Mouse (Mus musculus) forelimb bud, embryonic 11.5 days (tissue): ENCODE results near the gene Kctd20.

ENCODE experiments used
- DNase-seq: peaks from one replicate; pipeline ENCODE4 v3.0.0-alpha.2; 2012; ENCODE audit warnings: low read depth, low spot score

Kctd20 gene

DNA sequence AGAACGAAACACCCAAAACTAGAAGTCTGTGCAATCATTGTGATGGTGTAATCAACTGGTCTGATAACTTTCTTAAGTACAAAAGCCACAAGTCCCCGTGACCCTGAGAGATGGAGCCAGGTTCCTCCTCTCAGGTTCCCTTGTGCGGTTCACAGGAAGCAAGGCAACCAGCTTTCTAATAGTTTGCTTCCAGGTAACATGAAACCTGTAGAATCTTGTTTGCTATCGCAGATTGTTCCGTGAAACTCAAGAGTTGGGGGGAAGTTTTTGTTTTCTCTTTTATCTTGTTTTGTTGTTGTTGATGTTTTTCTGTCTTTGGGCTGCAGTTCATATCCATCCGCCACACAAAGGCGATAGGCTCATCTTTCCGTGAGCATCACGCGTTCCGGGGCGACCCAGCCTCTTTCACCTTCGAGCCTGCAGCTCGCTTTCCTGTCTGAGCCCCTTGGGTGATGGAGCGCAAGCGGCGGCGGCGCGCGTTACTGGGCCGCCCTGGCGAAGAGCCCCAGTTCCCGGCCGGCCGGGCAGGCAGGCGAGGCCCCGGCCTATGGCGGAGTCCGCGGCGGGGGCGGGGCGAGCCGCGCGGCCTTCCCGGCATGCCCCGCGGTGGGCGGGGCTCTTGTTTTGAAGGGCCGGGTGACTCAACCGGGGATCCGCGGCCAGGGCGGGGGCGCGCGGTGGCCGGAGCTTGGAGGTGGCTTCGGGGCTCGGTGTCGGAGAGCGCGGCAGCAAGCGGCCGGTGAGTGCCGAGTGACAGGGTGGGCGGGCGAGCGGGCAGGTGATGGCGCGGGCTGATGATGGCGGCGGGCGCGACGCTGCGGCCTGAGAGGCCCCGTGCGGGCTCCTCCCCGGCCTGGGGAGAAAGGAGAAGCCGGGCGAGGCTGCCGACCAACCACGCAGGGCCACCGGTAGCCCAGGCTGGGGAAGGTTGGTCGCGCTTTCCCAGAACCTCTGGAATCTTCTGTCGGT is at the start of gene Kctd20:
Kctd20 (plus strand) TSS at position 120 of the 969 bp plus-strand sequence.
- DNase-seq, result peak; percentile 85

DNA sequence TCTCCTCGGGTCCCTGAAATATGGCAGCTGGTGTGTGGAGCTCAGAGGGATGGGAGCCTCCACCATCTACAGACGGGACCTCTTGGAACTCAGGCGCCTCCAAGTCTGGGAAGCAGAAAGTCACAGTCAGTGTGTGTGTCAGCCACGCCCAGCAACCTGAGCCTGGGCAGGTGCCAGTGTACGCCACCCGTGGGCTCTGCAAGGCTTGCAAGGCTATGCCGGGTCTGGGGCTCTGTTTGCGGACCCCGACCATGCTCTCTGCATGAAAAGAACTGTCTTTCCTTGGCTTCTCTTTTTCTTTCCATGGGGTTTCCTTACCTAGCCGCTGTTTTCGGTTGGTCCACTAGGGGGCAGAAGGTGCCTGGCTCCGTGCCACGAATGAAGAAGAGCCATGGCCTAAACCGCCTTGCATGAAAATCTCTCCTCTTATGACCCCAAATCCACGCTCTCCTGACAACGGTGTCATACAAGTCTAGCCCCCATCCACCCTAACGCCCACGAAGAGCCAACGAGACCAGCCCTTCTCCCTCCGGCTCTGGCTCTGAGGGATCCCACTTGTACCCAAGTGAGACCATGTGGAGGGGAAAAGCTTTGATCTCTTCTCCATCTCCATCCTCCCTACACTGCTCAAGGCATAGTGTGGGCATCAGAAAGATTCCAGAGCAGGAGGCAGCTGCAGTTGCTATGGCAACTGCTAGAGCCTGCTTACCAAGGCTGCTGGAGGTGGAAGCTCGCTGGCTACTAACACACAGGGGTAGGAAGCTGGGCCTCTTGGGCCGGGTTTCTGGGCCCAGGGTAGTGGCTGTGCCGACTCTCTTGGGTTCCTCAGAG is 47.0 kb upstream of the Kctd20 start:
- DNase-seq, result peak; percentile 53

DNA sequence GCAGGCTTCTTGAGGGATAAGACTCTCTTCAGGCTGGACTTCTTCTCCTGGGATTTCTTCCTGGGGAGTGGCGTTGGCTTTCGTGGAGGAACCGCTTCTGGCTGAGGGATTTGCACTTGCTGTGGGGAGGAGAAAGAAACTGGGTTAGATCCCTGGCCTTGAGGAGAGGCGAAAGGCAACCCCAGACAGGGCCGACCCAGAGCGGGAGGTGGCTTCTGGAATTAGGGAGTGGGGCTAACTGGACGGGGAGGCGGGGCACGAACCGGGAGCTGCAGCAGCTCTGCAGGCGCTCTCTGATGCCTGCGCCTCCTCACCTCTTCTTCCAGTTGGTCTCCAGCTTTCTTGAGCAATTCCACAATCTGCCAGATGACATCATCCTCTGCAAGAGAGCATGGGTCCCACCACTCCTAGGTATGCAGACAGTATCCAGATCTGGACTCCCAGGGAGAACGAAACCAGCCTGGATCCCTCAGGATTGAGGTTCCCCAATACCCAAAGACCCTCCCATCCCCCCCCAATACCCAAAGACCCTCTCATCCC is 46.3 kb upstream of the Kctd20 start:
- no peak for DNase-seq

DNA sequence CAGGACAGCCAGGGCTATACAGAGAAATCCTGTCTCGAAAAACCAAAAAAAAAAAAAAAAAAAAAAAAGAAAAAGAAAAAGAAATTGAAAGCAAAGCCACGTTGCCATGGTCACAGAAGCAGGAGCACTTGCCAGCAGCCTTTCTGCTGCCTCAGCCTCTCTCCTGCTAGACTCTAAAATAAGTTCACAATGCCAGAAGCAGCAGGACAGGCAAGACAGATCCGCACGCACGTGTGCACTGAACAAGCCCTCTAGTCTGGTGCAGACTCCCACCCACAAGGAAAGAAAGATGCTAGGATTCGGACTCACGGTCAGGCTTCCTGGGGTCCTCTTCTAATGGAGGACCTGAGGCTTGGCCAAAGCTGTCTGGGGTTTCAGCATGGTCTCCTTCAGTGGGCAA is 43.8 kb upstream of the Kctd20 start:
- DNase-seq, result no peak

DNA sequence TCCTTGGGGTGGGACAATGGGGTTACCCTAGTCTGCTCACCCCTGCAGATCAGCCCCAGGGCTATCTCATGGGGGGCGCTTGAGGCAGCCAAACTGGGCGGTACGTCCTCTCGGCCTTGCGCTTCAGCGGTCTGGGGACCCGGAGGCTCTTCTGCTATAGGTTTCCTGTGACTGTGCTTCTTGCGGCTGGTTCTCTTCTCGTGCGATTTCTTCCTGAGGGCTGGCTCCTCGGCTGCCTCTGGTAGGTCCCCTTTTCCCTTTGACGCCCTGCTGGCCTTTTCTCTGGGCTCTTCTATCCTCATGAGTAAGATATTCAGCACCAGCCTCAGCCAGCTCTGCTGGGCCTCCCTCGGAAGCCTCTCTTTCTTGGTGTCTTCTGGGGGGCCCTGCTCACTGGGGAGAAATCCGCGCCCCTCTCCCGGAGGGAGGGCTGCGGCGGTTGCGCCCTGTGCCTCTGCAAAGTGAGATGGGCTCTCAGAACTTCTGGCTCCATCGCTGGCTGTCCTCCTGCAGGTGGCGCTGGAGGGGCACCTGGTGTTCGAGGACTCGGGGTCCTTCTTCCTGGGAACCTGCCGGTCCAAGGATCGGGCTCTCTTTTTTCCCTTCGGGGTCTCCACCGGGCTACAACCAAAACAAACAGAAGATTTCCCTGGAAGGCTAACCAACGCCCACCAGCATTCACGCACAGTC is 42.4 kb upstream of the Kctd20 start:
- peak; percentile 49 for DNase-seq

DNA sequence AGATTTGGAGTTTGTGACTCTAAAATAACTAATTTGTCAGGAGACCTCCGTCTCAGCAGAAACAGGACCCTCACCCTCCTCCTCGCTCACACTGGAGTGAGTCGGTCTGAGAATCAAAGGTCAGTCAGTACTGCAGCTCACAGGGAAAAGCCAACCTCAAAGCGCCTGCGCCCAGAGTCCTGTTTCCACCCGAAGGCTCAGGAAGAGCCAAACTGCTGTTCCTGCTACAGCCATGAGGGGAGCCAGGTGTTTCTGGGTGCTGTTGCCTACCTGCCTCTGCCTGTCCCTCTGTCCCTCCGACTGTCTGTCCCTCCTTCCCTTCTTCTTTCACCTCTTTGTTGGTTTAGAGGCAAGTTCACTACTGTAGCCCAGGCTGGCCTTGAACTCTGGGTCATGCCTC is 41.6 kb upstream of the Kctd20 start:
- DNase-seq, result no peak

DNA sequence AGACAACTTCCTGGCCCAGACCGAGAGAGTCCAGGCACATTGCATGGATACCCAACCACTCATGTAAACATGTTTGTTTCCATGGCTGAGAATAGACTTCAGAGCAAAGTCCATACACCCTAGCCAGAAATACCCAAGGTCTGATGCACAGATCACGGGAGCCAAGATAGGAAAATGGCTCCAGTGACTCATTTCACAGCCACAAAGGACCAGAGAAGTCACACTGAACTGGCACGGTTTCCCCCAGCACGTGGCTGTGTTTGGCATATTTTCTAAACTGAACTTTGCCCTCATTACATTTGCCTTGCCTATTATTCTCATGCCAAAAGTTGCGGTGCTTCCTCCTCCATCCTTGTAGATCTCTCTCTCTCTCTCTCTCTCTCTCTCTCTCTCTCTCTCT is 38.5 kb upstream of the Kctd20 start:
- DNase-seq, result no peak

DNA sequence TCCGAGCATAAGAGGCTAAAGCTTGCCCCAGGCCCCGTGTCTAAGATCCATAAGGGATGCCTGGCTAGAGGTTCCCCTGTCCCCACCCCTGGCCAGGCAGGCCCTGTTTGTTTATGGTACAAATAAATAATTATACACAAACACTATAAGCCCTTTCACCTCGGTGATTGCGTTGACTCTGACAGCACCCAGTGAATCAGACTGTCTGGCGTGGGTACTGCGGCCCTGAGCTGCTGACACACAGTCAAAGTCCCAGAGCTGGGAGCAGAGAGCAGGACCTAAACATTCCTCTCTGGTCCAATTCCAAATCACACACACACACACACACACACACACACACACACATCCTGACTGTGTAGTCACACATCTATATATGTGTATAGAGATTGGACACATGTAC is 37.8 kb upstream of the Kctd20 start:
- no peak for DNase-seq

DNA sequence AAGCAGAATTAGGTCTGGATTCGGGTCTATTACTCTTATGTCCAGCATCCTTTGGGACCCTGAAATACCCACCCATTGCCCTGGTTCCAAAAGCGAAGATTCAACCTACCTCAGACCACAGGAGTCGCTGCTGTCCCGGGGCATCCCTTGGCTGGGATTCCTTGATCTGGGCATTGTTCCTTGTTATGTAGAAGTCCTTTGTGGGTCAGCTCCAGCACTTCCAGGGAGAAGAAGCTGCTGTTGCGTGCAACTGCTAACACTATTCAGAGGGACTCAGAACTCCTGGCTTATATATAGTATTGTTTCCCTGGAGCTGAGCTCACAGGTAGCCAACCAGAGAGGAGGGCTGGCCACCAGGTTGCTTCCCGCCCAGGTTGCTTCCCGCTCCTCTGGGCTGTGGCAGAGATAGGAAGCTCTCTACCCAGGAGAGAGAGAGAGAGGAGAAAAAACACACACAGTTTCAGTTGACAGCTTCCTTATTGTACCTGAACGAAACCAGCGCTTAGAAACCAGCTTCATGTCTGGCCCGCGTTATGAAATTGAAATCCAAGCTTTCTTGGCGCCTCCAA is 36.6 kb upstream of the Kctd20 start, which contains the start of gene 4930539E08Rik:
4930539E08Rik (minus strand) TSS at position 265 of the 569 bp plus-strand sequence.
- DNase-seq, result no peak

DNA sequence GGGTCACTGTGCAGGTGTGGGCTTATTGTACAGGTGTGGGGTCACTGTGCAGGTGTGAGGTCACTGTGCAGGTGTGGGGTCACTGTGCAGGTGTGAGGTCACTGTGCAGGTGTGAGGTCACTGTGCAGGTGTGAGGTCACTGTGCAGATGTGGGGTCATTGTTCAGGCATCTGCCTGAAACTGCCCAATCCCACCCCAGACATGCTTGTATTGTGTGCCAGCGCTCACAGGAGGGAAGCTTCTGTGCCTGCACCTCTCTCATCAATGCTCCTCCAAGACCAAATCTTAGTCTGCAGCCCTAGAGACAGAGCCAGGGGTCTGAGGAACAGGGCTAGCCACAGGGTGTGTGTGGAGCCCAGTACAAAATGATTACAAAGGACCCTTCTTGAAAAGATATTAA is 35.2 kb upstream of the Kctd20 start:
- DNase-seq, result no peak

DNA sequence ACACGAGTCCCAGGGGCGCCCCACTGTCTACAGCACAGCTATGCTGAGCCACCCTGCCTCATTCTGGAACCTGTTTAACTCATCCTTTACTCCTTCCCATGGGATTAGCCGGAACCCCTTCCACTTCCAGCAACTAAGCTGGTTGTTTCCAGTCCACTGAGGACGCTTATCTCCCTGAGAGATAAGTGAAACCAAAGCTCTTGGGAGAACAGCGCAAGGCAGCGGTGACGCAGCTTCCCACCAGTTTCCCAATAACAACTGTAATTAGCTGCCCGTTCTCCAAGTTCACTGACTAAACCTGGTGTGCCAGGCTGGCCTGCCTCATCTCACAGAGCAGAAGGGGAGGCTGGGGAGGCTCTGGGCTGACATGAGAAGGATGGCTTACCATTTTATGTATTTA is 30.7 kb upstream of the Kctd20 start:
- DNase-seq, result no peak

DNA sequence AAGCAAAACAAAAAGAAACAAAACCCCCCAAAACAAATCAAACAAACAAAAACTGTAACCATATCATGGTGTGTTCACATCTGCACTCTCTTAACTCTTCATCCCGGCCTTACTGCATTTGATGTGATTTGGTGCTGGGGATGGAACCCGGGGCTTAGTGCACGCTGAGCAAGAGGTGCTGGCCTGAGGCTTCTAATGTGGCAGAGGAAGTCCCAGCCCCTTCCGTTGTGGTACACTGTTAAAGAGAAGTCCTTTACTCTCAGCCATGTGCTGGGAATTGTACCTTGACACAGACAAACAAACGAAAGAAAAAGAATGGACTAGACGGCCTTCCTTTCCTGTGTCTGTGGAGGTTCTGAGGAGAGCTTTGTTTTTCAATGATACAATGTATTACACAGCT is 29.7 kb upstream of the Kctd20 start:
- DNase-seq, result no peak

DNA sequence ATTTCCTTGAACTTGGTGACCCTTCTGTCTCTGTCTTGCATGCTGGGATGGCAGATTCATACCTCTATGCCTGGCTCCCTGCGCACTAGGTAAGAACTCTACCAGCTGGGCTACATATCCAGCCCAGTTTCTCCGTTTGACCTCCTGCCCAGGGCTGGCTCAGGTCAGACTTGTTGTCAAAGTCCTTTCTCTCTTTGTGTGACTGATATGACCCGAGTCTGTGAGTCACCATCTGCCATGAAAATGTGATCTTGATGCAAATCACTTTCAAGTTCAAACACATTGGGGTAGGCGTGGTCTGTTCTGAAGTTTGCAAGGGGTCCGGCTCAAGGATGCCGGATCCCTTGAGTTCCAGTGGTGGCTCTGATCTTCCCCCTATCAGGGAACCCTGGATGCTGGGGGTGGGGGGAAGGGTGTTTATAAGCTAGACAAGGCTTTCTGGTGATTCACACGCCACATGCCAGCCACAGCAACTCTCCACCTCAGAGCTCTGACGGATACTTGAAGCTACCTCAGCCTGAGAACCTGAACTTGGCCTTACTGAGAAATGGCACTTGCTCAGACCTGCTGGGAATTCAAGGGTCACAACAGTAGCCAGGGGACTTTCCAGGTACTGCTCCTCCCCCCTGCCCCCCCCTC is 26.7 kb upstream of the Kctd20 start:
- no peak for DNase-seq

DNA sequence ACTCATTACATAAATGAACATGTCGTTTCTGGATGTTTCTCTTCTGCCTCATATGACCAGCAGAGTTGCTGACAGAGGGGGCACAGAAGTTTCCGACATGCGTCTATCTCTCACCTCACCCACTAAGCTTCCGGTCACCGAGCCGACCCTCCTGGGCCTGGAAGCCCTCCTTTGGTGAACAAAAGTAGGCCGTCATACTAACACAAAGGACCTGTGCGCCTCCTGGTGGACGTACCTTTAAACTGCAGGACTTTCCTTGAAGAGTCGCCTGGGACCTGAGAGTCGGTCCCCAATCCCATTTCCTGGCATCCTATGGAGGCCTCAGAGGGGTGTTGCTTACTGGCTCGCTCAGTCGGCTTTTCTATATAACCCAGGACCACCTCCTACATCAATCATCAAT is 25.4 kb upstream of the Kctd20 start:
- peak; percentile 83 for DNase-seq

DNA sequence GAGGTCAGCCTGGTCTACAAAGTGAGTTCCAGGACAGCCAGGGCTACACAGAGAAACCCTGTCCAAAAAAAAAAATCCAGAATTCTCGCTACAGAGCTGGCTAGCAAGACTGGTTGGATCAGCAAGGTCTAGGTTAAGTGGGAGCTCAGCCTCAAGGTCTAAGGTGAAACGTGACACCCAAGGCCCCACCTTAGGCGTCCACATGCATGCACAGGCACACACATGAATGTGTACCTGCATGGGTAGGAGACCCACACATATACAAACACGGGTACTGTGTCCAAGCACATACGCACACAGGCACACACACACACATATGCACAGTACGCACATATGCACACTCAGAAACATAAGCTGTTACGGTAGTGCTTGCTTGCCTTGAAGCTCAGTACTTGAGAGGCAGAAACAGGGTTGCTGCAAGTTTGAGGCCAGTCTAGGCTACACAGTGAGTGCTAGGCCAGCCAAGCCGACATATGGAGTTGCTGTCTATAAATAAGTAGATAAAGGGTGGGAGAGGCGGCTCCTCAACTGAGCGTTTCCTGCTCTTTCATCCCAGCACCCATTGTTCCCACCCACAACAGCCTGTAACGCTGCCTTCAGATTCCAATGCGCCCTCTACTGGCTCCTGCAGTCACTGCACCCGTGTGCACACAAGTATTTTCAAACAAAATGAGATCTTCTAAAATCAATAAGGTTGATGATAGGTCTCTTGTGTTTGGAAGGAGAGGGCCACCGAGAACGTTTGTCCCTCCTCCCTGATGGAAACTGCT is 24.7 kb upstream of the Kctd20 start:
- peak; percentile 53 for DNase-seq

DNA sequence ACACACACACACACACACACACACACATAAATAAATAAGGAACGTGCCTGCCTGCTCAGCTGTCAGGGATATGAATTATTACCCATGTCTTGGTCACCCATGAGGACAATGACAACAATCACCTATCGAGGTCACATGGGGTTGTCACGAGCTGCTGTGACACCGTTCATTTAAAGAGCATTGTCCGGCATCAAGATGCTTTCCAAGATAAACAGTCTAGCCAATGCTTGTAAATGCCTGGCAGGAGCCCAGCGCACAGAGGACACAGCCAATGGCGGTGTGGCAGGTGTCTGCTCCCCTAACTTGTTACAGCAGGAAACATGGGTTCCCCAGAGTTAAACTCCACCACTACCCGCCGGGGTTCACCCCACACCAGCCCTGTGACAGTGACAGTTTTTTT is 23.7 kb upstream of the Kctd20 start:
- no peak for DNase-seq

DNA sequence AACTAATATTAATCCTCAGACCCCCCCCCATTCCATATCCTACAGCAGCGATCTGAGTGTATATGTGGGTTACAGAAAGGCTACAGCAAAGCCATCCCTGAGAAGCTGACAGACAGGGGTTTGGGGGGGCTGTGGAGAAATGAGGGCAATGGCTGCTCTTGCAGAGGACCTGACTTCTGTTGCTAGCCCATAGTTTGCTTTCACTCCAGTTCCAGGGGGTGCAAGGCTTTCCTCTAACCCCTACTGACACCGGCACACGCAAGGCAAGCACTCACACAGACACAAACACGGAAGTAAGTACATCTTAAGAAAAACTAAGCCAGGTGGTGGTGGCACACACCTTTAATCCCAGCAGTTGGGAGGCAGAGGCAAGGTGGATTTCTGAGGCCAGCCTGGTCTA is 22.4 kb upstream of the Kctd20 start:
- DNase-seq, result no peak

DNA sequence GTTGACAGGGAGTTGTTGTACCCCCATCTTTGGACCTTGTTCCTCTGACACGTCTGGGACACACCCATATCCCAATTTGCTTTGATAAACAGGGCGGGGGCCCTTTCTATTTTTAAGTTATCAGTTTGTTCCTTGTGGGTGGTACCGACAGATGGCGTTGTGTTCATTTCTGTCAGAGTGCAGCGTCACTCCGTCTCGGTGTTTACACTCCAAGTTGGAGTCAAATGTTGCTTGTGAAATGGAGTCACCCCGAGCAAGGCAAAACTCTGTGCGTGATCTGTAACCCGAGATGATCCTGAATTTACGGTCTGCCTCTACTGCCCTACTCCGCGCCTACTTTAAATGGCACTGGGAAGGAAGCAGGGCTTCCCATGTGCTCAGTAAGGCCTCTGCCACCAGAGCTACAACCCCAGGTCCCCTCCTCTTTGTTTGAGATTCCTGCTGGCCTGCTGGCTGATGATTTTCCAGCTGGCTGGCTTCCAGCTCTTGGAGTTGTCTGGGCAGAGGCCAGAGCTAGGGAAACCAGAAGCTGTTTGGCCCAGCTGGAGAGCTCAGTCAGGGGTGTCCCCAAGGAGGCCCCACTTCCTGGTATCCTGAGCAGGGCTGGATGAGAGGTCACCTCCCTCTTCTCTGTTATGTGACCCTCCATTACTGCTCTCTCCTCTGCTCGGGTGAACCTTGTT is 21.2 kb upstream of the Kctd20 start:
- peak; percentile 60 for DNase-seq

DNA sequence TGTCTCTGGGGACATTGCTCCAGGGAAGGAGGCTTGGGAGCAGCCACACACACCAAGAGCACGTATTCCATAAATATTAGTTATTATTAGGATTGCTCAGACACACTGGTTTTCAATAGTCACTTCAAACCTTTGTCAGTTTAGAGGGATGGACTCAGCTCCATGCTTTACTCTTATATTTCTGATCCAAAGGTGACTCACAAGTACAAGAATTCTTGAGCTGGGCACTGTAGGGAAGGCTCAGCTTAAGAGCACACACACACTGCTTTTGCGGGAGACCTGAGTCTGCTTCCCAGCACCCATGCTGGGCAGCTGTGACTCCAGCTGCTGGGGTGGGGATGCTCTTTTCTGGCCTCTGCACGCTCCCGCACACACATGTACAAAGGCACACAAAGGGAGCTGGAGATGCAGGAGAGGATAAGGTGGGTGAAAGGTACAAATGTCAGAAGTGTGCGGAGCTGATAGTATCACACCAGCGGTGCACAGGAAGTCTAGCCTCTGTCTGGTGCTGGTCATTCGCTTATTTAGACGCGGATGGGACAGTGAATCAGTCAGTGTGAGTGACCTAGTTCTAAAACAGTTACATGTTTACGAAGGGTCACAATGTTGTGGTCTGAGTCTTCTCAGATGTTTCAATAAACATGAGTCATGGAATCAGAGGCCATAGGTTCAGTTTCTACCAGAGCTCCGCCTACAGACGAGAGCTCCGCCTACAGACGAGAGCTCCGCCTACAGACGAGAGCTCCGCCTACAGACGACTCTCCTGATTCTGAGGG is 20.1 kb upstream of the Kctd20 start:
- no peak for DNase-seq
